Mouse (Mus musculus) stomach, embryonic 15.5 days (tissue): ENCODE data around the gene Gm49711. TPM values are rescaled to one million over a fixed set of nuclear protein-coding genes. Genes with fewer than 3 reads are reported as not detected.

Source experiments
- ATAC-seq: fragments of 200-750 bp; cut with Nextera tagmentation; 2 replicates; pipeline ENCODE4 v1.8.0; 2017; ENCODE audit warnings: low read depth, moderate number of reproducible peaks, moderate TSS enrichment; ENCODE audit not compliant: insufficient read depth, low FRiP score
- H3K27ac ChIP-seq: fragments of 300-500 bp; sonication (generic); 2 replicates; pipeline ENCODE4 v1.5.1; 2015; ENCODE audit warnings: mild to moderate bottlenecking, inconsistent platforms
- H3K27me3 ChIP-seq: fragments of 300-500 bp; sonication (generic); replicated peaks from 2 replicates; pipeline ENCODE4 v1.6.1; 2015; ENCODE audit warnings: inconsistent platforms
- H3K36me3 ChIP-seq: fragments of 300-500 bp; sonication (generic); 2 replicates; pipeline ENCODE4 v1.6.1; 2015; ENCODE audit warnings: inconsistent platforms
- H3K4me1 ChIP-seq: fragments of 300-500 bp; sonication (generic); 2 replicates; pipeline ENCODE4 v1.6.1; 2015; ENCODE audit warnings: inconsistent platforms
- H3K4me2 ChIP-seq: fragments of 300-500 bp; sonication (generic); 2 replicates; pipeline ENCODE4 v1.6.1; 2015; ENCODE audit warnings: mild to moderate bottlenecking, inconsistent platforms
- H3K4me3 ChIP-seq: fragments of 300-500 bp; sonication (generic); replicated peaks from 2 replicates; pipeline ENCODE4 v1.5.1; 2015; ENCODE audit warnings: inconsistent platforms
- H3K9ac ChIP-seq: fragments of 300-500 bp; sonication (generic); 2 replicates; pipeline ENCODE4 v1.6.1; 2015; ENCODE audit warnings: inconsistent platforms
- H3K9me3 ChIP-seq: fragments of 300-500 bp; sonication (generic); 2 replicates; pipeline ENCODE4 v1.6.1; 2016; ENCODE audit warnings: inconsistent platforms
- WGBS: fragments of 180-500 bp; shearing (Covaris S2); methylation state at CpG from one replicate; pipeline ENCODE4 v1.1.7; 2015; 5-methylcytosine and 5-hydroxymethylcytosine counted together
- polyA plus RNA-seq: library from polyadenylated mRNA; unstranded; fragments of >200 nt; fragmentation: Nextera tagmentation; extraction: Ambion mirVana; gene quantifications from 2 replicates; pipeline ENCODE4 v1.2.1, GENCODE M21; 2015

Gene Gm49711
- not detected in 2 replicates for polyA plus RNA-seq

DNA sequence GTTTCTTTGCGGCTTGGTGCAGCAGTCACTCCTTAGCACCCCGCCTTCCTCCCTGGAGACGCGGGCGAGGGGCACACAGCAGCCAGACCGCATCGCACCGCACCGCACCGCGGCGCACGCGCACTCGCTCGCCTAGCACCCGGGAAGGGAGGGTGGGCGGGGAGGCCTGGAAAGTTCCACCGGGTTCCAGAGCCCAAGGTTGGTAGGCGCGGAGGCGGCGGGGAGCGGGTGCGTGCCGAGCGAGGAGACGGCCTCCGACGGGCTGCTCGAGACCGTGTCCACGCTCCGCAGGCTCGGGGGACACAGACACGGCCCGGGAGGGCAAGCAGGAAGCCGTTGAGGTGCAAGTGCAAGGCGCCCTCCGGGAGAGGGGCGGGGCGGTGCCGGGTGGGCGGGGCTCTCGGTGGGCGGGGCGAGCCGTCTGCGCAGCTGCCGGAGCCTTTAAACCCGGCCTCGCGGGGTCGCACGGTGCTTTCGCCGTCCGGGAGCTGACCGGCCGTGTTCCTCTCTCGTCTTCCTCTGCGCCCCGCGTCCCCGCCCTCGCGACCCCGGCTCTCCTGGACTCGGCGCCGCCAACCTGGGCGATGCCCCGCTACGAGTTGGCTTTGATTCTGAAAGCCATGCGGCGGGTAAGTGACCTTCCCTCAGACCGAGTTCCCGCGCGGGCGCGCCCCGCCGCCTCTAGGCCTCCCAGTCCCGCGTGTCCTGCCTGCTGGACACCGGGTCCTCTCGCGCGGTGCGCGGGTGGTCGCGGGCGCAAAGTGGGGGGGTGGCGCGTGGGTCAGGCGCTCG is at the start of gene Gm49711, which contains the start of the genes Mrps6 and Slc5a3:
Gene Gm49711 (plus strand): TSS at position 465 of the 792 bp plus-strand sequence.
Gene Mrps6 (plus strand): TSS at position 419 of the 792 bp plus-strand sequence.
Gene Slc5a3 (plus strand): TSS at position 471 of the 792 bp plus-strand sequence.
- Histone ChIP-seq H3K9me3 (no peaks in the 10 kb centered on the region), H3K9ac (peak within 1 kb of the TSS; percentile 92), H3K4me2 (peak within 1 kb of the TSS; percentile 87), H3K4me3 (peak within 1 kb of the TSS; percentile 89), H3K27me3 (no peaks in the 10 kb centered on the region), H3K36me3 (peaks cover 9% of the 10 kb centered on the region; the same call in 1 of the 2 replicates), H3K4me1 (0 out of 2 replicates have a peak, but pooled peaks cover 11% of the 10 kb centered on the region), H3K27ac (peak within 1 kb of the TSS; percentile 89)
- WGBS: 0% methylated on average over 88 of the region's 99 CpGs
- ATAC-seq: peak; percentile 94

DNA sequence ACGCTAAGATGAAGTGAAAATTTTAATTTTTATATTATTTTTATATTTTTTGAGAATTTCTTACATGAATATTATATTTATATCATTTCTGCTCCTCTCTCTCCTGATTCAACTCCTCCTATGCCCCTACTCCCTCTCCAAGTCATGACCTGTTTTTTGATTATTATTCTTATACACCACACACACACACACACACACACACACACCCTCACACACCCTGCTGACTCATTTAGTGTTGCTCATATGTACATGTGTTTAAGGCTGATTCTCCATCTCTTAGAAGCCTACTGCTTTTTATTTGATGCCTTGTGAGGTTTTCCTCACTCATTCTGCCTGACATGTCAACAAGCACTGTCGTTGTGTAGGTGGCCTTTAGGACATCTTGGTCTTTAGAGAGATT is 48.5 kb upstream of the Gm49711 start:
- 85% methylated on average over 2 of the region's 2 CpGs for WGBS
- no peak overlapping the region for H3K4me2 ChIP-seq
- no peak for ATAC-seq

DNA sequence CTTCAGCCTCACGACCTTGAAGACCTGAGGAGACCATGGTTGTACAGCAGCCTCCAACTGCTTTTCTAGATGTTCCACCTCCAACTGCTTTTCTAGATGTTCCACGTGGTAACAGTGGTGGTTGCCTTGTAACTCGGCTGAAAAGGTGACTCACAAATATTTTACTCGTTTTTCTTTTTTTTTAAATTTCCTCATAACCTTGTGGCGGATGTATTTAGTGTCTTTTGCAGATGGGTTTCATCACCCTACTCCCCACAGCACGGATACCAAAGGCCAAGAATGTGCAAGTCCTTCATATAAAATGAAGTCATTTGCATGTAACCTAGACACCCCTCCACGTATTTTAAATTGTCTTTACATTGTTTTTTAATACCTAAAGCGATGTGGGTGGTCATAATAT is 41.3 kb upstream of the Gm49711 start:
- Histone ChIP-seq H3K36me3 (no peaks in the 10 kb centered on the region), H3K27ac (no peak overlapping the region), H3K27me3 (no peaks in the 10 kb centered on the region), H3K4me1 (no peaks in the 10 kb centered on the region), H3K4me2 (no peak overlapping the region), H3K9me3 (no peaks in the 10 kb centered on the region), H3K4me3 (no peak overlapping the region), H3K9ac (no peak overlapping the region)
- 71% methylated on average over 8 of the region's 8 CpGs for WGBS
- no peak for ATAC-seq

More for the DNA sequence above, 48.5 kb upstream of the Gm49711 start:
- no peaks in the 10 kb centered on the region for H3K36me3 ChIP-seq
- H3K4me3 ChIP-seq: no peak overlapping the region
- H3K27me3 ChIP-seq: no peaks in the 10 kb centered on the region
- no peaks in the 10 kb centered on the region for H3K9me3 ChIP-seq
- no peak overlapping the region for H3K9ac ChIP-seq
- H3K27ac ChIP-seq: no peak overlapping the region
- no peaks in the 10 kb centered on the region for H3K4me1 ChIP-seq

DNA sequence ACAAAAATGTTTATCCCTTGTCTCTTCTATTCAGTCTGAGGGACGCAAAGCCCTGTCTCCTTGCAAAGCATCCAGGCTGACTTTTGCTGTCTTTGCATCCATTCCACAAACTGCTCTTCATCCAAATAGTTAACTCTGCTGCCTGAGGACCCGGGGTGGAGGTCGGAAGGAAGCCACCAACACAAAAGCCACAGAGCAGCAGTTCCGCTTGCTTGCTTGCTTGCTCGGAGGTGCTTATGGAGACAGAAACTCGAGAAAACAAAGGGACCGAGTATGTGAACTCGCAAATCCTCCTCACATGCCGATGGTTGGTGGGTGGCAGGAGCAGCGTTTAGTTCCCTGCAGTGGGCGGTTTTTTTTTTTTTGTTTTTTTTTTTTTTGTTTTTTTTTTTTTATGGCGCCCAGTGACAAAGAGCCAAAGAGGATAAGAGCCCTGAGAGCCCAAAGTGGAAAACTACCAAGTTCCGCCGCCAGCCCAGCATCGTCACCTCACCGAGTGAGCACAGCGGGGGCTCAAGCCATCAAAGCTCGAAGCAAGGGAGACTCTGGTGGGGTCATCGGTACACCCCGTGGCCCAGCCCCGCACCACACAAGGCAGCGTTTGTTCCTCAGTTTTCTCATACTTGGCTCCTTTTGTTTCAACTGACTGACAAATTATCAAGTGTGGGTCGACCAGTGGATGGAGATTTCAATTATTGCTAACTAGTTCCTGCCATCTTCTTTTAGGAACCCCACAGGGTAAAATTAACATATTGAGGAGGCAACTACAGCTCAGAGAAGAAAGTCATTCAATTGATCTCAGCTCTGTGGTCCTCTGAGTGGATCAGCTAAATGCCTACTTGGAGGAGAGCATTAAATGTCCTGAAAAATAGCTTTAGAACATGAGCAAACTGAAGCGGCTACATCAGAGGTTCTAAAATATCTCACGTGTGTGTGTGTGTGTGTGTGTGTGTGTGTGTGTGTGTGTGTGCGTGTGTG is 38.7 kb upstream of the Gm49711 start:
- Histone ChIP-seq H3K27me3 (no peaks in the 10 kb centered on the region), H3K4me2 (peak overlapping the region; percentile 64), H3K4me3 (peak overlapping the region; percentile 36), H3K27ac (peak overlapping the region; percentile 11; the same call in 1 of the 2 replicates), H3K4me1 (peaks cover 2% of the 10 kb centered on the region; the same call in 1 of the 2 replicates), H3K9me3 (no peaks in the 10 kb centered on the region), H3K9ac (no peak overlapping the region; the same call in 1 of the 2 replicates), H3K36me3 (no peaks in the 10 kb centered on the region)
- WGBS: 11% methylated on average over 26 of the region's 26 CpGs
- no peak for ATAC-seq

DNA sequence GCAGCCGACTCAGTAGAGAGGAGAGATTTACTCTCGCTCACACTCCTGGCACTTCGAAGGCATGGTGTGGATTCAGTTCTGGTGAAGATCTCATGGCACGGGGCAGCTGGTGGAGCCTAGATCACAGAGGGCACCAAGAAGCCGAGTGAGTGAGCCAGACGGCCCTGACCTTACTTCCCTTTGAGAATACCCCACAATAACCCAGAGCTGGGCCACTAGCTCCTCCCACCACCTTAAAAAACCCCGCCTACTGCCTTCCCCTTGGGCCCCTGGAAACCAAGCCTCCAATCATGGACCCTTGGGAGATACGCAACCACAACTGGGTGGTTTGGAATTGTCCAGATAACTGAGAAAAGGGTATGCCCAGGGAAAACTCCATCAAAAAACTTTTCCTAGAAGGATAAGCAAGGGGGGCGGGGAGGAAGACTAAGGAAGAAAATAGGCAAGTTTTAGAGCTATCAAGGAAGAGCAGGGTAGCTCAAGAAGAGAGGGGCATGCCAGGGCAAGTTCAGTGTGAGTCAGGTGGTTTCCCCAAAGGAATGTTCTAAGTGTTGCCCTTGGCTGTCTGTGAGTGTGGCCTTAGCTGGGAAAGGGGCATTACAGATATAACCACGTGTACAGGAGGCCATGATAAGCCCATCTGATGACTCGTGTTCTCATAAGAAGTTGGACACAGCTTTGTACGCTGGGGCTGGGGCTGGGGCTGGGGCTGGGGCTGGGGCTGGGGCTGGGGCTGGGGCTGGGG is 36.3 kb upstream of the Gm49711 start:
- H3K4me2 ChIP-seq: no peak overlapping the region
- no peak overlapping the region for H3K4me3 ChIP-seq
- no peaks in the 10 kb centered on the region for H3K27me3 ChIP-seq
- no peaks in the 10 kb centered on the region for H3K36me3 ChIP-seq
- no peak overlapping the region for H3K27ac ChIP-seq
- H3K9ac ChIP-seq: no peak overlapping the region
- ATAC-seq: no peak
- no peaks in the 10 kb centered on the region for H3K9me3 ChIP-seq
- 71% methylated on average over 12 of the region's 12 CpGs for WGBS
- peaks cover 2% of the 10 kb centered on the region; the same call in 1 of the 2 replicates for H3K4me1 ChIP-seq

DNA sequence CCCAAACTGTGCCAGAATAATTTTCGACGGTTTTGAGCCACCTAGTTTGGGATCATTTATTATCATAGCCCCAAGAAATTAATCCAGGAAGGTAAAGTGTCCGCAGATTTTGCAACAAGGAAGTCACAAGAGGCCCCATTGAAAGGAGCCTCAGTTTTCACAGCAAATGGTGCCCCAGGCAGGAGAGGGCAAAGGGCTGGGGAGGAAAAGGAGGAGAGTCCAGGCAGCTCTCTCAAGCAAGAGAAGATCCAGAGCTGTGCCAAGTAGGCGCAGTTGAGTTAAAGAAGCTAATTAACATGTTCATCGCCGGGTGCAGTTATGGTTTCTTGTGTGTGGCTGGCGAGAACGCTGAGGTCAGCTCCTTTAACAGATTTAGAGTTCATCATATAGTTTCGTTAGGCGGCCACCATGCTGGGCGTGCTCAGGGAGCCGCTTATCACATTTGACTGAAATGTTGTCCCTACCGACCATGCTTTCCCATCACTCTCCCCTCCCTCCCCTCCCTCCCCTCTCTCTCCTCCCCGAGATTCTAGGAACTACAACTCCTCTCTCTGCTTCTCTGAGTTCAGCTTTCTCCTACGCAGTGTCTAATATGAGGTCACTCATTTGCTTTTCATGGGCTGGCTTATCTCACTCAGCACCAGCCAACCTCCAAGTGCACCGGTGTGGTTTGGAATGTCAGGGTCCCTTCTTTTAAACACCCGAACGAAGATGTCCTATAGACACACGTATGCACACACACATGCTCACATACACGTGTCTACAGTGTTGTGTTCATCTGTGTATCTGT is 35.4 kb upstream of the Gm49711 start:
- Histone ChIP-seq H3K9ac (no peak overlapping the region), H3K4me3 (no peak overlapping the region), H3K36me3 (no peaks in the 10 kb centered on the region), H3K4me2 (no peak overlapping the region), H3K27ac (no peak overlapping the region), H3K4me1 (peaks cover 2% of the 10 kb centered on the region; the same call in 1 of the 2 replicates), H3K9me3 (no peaks in the 10 kb centered on the region), H3K27me3 (no peaks in the 10 kb centered on the region)
- 57% methylated on average over 20 of the region's 20 CpGs for WGBS
- no peak for ATAC-seq

DNA sequence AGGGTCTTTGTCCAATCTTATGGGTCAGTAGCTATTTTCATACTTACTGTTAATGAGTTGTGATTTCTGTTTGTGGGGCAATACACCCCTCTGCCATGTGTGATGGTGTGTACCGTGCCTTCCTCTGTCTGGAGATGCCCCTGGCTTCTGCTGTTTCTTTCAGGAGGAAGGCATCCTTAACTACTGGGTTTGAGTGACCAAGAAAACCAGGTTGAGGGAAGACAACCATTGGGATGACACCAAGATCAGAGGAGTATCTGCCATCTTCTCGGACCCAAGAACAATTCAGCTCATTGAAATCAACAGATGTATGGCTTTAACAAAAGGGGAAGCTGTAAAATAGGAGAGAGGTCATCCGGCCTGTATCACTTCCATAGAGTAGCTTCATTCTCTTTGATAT is 24.8 kb upstream of the Gm49711 start:
- 82% methylated on average over 3 of the region's 3 CpGs for WGBS
- Histone ChIP-seq H3K4me1 (no peaks in the 10 kb centered on the region), H3K36me3 (no peaks in the 10 kb centered on the region), H3K27ac (no peak overlapping the region), H3K27me3 (no peaks in the 10 kb centered on the region), H3K4me3 (no peak overlapping the region), H3K9me3 (no peaks in the 10 kb centered on the region), H3K9ac (no peak overlapping the region), H3K4me2 (no peak overlapping the region)
- no peak for ATAC-seq

DNA sequence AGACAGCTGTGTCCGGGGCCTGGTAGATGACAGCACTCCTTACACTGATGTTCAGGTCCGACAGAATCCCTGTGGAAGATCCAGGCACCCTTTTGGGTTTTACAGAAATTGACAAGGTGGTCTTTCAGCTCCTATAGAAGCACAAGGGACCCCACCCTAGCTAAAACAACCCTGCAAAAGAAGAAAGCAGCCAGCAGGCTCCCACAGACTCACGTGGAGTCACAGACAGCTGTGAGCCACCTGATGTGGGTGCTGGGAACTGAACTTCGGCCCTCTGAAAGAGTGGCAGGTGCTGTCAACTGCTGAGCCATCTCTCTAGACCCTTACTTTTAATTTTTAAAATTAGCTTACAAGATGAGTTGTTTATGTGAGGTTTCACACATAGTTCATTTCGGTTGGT is 23.4 kb upstream of the Gm49711 start:
- 74% methylated on average over 5 of the region's 5 CpGs for WGBS
- no peak for ATAC-seq
- H3K36me3 ChIP-seq: no peaks in the 10 kb centered on the region
- no peaks in the 10 kb centered on the region for H3K4me1 ChIP-seq
- H3K9me3 ChIP-seq: no peaks in the 10 kb centered on the region
- no peak overlapping the region for H3K27ac ChIP-seq
- no peak overlapping the region for H3K9ac ChIP-seq
- no peak overlapping the region for H3K4me3 ChIP-seq
- H3K4me2 ChIP-seq: no peak overlapping the region
- no peaks in the 10 kb centered on the region for H3K27me3 ChIP-seq

DNA sequence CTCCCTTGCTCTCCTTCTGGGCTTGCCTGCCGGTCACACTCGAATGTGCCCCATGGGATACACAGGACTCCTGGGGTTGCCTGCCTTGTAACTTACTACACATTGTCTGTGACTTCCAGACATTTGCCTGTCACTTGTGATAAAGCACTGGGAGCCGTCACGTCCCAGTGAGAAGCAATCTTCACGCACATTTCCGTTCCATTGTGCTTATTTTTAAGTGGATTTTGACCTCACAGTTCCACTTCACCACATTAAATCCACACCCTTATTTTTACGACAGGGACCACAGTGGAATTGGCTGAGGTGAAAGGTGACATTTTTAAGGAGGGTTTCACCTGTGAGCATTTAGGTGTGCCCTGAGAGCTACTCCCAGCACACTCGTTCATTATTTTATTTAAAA is 21.4 kb upstream of the Gm49711 start:
- H3K4me2 ChIP-seq: no peak overlapping the region
- no peaks in the 10 kb centered on the region for H3K9me3 ChIP-seq
- no peaks in the 10 kb centered on the region for H3K4me1 ChIP-seq
- H3K9ac ChIP-seq: no peak overlapping the region
- no peaks in the 10 kb centered on the region for H3K36me3 ChIP-seq
- no peaks in the 10 kb centered on the region for H3K27me3 ChIP-seq
- no peak for ATAC-seq
- 66% methylated on average over 8 of the region's 8 CpGs for WGBS
- no peak overlapping the region for H3K27ac ChIP-seq
- no peak overlapping the region for H3K4me3 ChIP-seq

DNA sequence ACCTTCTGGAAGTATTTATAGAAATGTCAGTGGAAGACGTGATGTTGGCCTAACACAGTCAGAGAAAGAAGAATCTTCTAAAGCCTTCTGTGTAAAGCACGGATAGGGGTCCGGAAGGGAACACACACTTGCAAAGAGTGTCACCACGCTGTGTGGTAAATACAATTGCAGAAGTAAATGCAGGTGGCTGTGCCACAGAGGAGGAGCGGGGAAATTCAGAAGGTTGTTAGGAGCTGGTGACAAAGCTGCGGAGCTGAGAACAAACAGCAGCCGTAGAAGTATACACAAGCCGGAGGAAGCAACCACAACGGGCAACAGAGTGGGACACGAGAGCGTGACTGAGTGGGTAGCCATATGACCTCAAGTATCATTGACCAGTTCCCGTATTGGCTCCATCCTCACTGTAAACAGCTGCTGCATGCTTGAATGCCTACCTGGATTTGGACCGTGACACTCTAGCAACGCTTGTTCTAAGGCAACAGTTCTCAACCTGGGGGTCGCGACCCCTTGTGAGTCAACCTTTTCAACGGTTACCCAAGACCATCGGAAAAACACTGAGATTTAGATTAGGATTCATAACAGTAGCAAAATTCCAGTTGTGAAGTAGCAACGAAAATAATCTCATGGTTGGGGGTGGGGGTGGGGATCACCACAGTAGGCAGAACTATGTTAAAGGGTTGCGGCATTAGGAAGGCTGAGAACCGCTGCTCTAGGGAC is 20.1 kb upstream of the Gm49711 start:
- H3K36me3 ChIP-seq: no peaks in the 10 kb centered on the region
- no peak overlapping the region for H3K27ac ChIP-seq
- 71% methylated on average over 21 of the region's 21 CpGs for WGBS
- H3K27me3 ChIP-seq: no peaks in the 10 kb centered on the region
- no peak overlapping the region for H3K9ac ChIP-seq
- no peaks in the 10 kb centered on the region for H3K9me3 ChIP-seq
- no peak overlapping the region for H3K4me2 ChIP-seq
- H3K4me1 ChIP-seq: no peaks in the 10 kb centered on the region
- ATAC-seq: no peak
- no peak overlapping the region for H3K4me3 ChIP-seq
